Mouse (Mus musculus) C2C12 (cell line): Measurements from ENCODE around the gene Nol10.

Experiments
- CTCF ChIP-seq: IDR thresholded peaks from one replicate; pipeline ENCODE4 v1.5.1; 2011; ENCODE audit not compliant: control insufficient read depth, insufficient read depth, insufficient read length
- MYOD1 ChIP-seq: IDR thresholded peaks from one replicate; pipeline ENCODE4 v1.6.1; 2011; ENCODE audit warnings: low read depth; ENCODE audit not compliant: control insufficient read depth, insufficient read length
- USF1 ChIP-seq: IDR thresholded peaks from one replicate; pipeline ENCODE4 v1.6.1; 2011; ENCODE audit warnings: low read depth, mild to moderate bottlenecking, control low read depth, moderate library complexity

DNA sequence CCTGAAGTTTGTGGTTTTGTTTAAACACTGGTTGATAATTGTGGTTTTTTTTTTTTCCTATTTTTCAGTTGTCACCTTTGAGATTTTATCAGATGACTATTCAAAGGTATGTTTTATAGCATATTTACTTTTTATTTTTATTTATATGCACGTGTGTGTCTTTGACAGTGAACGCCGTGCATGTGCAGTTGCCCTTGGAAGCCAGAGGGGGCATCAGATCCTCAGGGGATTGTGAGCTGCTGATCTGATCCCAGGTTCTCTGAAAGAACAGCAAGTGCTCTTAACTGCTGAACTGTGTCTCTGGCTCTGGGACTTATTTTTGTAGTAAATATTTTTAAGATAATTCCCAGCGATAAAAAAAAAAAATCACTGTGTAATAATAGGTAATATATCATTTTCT lies 8.6 kb downstream of the Nol10 start:
- no peak for TF ChIP-seq CTCF
- TF ChIP-seq MYOD1, result no peak
- TF ChIP-seq USF1, result no peak
